Mouse (Mus musculus) intestine, embryonic 15.5 days (tissue): Measurements from ENCODE around the gene Gm20388. TPM values are rescaled to one million over a fixed set of nuclear protein-coding genes. Genes with fewer than 3 reads are reported as not detected.
"Not testable (repeated sequence)": the region's sequence is repeated elsewhere in the genome, so short reads cannot be mapped to it uniquely, and the experiment has no call there.

Experiments used
- ATAC-seq: fragments of 200-750 bp; cut with Nextera tagmentation; 2 replicates; pipeline ENCODE4 v1.8.0; 2017; ENCODE audit warnings: moderate TSS enrichment, moderate library complexity
- H3K27ac ChIP-seq: fragments of 300-500 bp; sonication (generic); 2 replicates; pipeline ENCODE4 v1.5.1; 2015; ENCODE audit warnings: mild to moderate bottlenecking, inconsistent platforms
- H3K27me3 ChIP-seq: fragments of 300-500 bp; sonication (generic); replicated peaks from 2 replicates; pipeline ENCODE4 v1.6.1; 2015; ENCODE audit warnings: inconsistent platforms
- H3K36me3 ChIP-seq: fragments of 300-500 bp; sonication (generic); 2 replicates; pipeline ENCODE4 v1.6.1; 2015; ENCODE audit warnings: inconsistent platforms
- H3K4me1 ChIP-seq: fragments of 300-500 bp; sonication (generic); replicated peaks from 2 replicates; pipeline ENCODE4 v1.6.1; 2015; ENCODE audit warnings: inconsistent platforms
- H3K4me2 ChIP-seq: fragments of 300-500 bp; sonication (generic); replicated peaks from 2 replicates; pipeline ENCODE4 v1.6.1; 2015; ENCODE audit warnings: mild to moderate bottlenecking, inconsistent platforms
- H3K4me3 ChIP-seq: fragments of 300-500 bp; sonication (generic); replicated peaks from 2 replicates; pipeline ENCODE4 v1.5.1; 2015; ENCODE audit warnings: inconsistent platforms
- H3K9ac ChIP-seq: fragments of 300-500 bp; sonication (generic); 2 replicates; pipeline ENCODE4 v1.6.1; 2015; ENCODE audit warnings: inconsistent platforms
- H3K9me3 ChIP-seq: fragments of 300-500 bp; sonication (generic); 2 replicates; pipeline ENCODE4 v1.6.1; 2016; ENCODE audit warnings: inconsistent platforms
- WGBS: fragments of 180-500 bp; shearing (Covaris S2); methylation state at CpG from one replicate; pipeline ENCODE4 v1.1.7; 2015; 5-methylcytosine and 5-hydroxymethylcytosine counted together
- polyA plus RNA-seq: library from polyadenylated mRNA; unstranded; fragments of >200 nt; fragmentation: Nextera tagmentation; extraction: Ambion mirVana; gene quantifications from 2 replicates; pipeline ENCODE4 v1.2.1, GENCODE M21; 2015

The Gm20388 gene
- polyA plus RNA-seq, 1 experiment from 2014 or later = not detected

DNA sequence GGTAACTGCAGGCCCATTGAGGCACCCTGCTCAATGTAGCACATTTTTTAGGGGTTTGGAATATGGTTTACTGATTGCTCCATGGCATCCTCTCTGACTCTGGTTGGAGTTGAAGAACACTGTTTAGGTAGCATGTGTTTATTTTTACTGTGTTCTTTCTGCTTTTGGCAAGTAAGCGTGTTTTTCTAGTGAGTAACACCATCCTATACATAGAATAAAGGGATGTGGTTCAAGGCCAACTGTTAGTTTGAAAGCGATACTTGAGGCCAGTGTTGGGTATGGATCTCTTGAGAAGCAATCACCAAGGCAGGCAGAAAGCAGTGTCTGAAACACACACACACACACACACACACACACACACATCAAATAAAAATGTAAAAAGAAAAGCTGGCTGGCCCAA is 3277.4 kb downstream of the Gm20388 start:
- ATAC-seq = no peak
- Histone ChIP-seq H3K4me1 (peaks cover 23% of the 10 kb centered on the region), H3K9ac (no peak overlapping the region), H3K4me2 (no peak overlapping the region), H3K4me3 (no peak overlapping the region), H3K9me3 (no peaks in the 10 kb centered on the region), H3K36me3 (no peaks in the 10 kb centered on the region), H3K27ac (no peak overlapping the region), H3K27me3 (no peaks in the 10 kb centered on the region)
- WGBS = 75% methylated on average over 2 of the region's 2 CpGs

DNA sequence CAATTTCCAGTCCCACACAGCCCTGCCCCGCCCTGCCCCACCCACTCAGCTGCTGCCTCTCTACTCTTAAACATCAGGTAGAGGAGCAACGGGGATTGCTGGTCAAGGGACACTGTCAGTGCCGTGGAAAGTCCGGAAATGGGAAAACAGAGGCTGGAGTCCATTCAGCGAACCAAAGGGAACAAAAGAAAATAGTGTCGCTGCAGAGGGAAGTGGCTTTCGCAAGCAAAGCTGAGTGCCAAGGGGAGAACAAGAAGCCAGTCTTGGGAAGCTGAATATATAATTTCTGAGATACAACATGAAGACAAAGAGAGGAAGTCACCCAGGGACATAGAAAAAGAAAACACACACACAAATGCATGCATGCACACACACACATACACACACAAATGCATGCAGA is 3278.2 kb downstream of the Gm20388 start:
- no peak for ATAC-seq
- WGBS = 68% methylated on average over 7 of the region's 7 CpGs
- H3K36me3 ChIP-seq = no peaks in the 10 kb centered on the region

DNA sequence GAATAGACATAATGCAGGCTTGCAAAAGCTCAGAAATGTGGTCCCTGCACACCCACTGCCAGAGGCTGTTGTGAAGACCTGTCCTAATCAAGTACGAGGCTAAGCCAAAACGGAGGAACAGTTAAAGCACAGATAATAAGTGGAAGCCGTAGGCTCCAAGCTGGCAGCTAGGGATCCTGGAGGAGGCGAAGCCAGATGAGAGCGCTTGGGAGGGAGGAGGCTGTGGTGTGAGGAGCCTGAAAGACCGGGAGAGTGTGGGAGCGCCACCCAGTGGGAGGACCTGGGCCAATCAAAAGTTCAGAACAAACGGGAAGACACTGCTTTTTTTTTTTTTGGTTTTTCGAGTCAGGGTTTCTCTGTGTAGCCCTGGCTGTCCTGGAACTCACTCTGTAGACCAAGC is 3280.0 kb downstream of the Gm20388 start:
- WGBS = 4% methylated on average over 9 of the region's 9 CpGs
- no peaks in the 10 kb centered on the region for H3K27me3 ChIP-seq
- H3K4me2 ChIP-seq = peak overlapping the region; percentile 43
- no peak overlapping the region for H3K4me3 ChIP-seq
- H3K27ac ChIP-seq = no peak overlapping the region
- no peak overlapping the region for H3K9ac ChIP-seq
- no peaks in the 10 kb centered on the region for H3K9me3 ChIP-seq
- peak; percentile 45 for ATAC-seq
- peaks cover 22% of the 10 kb centered on the region for H3K4me1 ChIP-seq
- H3K36me3 ChIP-seq = no peaks in the 10 kb centered on the region

More for the DNA sequence above, 3278.2 kb downstream of the Gm20388 start:
- Histone ChIP-seq H3K27ac (no peak overlapping the region), H3K4me2 (no peak overlapping the region), H3K4me3 (no peak overlapping the region), H3K27me3 (no peaks in the 10 kb centered on the region), H3K9ac (no peak overlapping the region), H3K9me3 (no peaks in the 10 kb centered on the region), H3K4me1 (peaks cover 23% of the 10 kb centered on the region)

DNA sequence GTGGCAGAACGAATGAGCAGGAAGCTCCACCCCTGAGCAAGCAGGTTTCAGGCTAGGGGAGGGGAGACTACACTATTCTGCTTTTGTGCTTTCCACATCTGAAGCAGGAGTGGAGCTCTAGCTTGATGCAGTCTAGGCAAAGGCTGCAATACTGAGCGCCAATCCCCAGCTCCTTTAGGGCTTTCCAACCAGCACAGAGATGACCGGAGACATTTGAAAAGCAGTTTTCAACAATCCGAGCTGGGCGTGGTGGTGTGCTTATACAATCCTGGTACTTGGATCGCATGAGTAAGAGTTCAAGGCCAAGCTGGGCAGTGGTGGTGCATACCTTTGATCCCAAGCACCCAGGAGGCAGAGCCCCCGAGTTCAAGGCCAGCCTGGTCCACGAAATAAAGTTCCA is 3281.3 kb downstream of the Gm20388 start:
- H3K9me3 ChIP-seq = no peaks in the 10 kb centered on the region
- no peak overlapping the region for H3K27ac ChIP-seq
- WGBS = 46% methylated on average over 8 of the region's 8 CpGs
- no peaks in the 10 kb centered on the region for H3K27me3 ChIP-seq
- peak; percentile 40 for ATAC-seq
- H3K9ac ChIP-seq = no peak overlapping the region
- H3K4me2 ChIP-seq = no peak overlapping the region
- no peak overlapping the region for H3K4me3 ChIP-seq
- no peaks in the 10 kb centered on the region for H3K36me3 ChIP-seq
- peaks cover 16% of the 10 kb centered on the region for H3K4me1 ChIP-seq

DNA sequence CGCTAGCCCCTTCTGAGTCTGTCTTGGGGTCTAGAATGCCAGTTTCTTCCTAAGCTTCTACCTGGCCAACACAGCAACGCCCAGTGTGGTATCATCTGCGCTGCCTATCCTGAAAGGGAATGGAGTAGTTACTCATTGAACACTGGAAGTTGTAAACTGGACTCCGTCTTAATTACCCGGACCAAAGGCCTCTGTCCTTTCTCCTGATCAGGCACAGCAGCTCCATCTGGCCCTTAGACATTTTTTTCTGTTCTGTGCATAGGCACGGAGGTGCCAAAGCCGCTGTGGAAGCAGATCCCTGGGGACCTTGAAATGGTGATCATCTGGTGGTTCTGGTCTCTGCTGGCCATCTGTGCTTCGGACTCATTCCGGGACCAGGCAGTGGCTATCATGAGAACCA is 3283.1 kb downstream of the Gm20388 start:
- no peaks in the 10 kb centered on the region for H3K36me3 ChIP-seq
- WGBS = 70% methylated on average over 9 of the region's 9 CpGs
- H3K27me3 ChIP-seq = no peaks in the 10 kb centered on the region
- H3K4me3 ChIP-seq = no peak overlapping the region
- peak; percentile 24; the same call in 1 of the 2 replicates for ATAC-seq
- peaks cover 16% of the 10 kb centered on the region for H3K4me1 ChIP-seq
- no peaks in the 10 kb centered on the region for H3K9me3 ChIP-seq
- H3K27ac ChIP-seq = no peak overlapping the region
- no peak overlapping the region for H3K4me2 ChIP-seq
- H3K9ac ChIP-seq = no peak overlapping the region

DNA sequence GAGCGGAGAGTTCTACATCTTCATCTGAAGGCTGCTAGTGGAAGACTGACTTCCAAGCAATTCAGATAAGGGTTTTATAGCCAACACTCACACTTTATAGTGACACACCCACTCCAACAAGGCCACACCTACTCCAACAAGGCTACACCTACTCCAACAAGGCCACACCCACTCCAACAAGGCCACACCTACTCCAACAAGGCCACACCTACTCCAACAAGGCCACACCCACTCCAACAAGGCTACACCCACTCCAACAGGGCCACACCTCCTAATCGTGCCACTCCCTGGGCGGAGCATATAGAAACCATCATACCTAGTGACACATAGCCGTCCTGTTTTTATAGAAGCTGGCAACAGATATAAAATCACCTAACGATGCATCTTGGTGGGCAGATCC is 3286.4 kb downstream of the Gm20388 start:
- not testable (repeated sequence) for H3K27ac ChIP-seq, H3K4me2 ChIP-seq, H3K9ac ChIP-seq, H3K36me3 ChIP-seq, H3K4me3 ChIP-seq, H3K4me1 ChIP-seq, H3K27me3 ChIP-seq, H3K9me3 ChIP-seq
- 64% methylated on average over 5 of the region's 5 CpGs for WGBS
- peak; percentile 53 for ATAC-seq

DNA sequence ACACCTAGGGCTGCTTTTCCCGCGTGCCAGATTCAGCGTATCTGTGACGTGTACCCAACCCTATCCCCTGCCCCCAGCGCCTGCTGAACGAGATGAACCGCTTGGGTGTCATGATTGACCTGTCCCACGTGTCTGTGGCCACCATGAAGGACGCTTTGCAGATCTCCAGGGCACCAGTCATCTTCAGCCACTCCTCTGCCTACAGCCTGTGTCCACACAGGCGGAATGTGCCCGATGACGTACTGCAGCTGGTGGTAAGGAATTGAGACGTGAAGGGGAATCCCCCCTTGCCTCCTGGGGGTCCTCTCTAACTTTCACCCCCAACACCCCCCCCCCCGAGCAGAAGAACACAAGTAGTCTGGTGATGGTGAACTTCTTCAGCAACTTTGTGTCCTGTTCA is 3289.2 kb downstream of the Gm20388 start:
- H3K9ac ChIP-seq = no peak overlapping the region
- no peaks in the 10 kb centered on the region for H3K9me3 ChIP-seq
- no peak overlapping the region for H3K4me2 ChIP-seq
- no peak overlapping the region for H3K4me3 ChIP-seq
- peaks cover 2% of the 10 kb centered on the region; the same call in 1 of the 2 replicates for H3K4me1 ChIP-seq
- H3K27me3 ChIP-seq = no peaks in the 10 kb centered on the region
- WGBS = 57% methylated on average over 14 of the region's 14 CpGs
- H3K36me3 ChIP-seq = no peaks in the 10 kb centered on the region
- ATAC-seq = no peak
- H3K27ac ChIP-seq = no peak overlapping the region

DNA sequence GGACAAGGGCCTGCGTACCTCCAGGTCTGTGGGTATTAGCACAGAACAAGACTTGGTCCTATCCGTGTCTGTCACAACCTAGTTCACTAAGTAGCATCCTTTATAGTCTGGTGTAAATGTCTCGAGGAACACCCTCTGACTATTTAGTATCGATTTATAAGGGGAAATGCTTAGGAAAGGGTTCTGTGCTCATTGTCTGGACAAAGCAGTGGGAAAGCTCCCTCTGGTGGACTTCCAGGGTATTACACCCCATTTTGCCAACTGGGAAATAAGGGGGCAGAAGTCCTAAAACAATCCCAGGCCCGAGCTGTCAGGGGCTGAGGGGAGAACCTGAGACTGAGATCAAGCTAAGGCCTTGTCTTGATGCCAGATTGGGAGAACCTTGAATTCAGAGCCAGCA is 3291.6 kb downstream of the Gm20388 start:
- Histone ChIP-seq H3K27ac (no peak overlapping the region), H3K9me3 (no peaks in the 10 kb centered on the region), H3K4me3 (no peak overlapping the region), H3K4me1 (no peaks in the 10 kb centered on the region), H3K27me3 (no peaks in the 10 kb centered on the region), H3K4me2 (no peak overlapping the region), H3K36me3 (peaks cover 13% of the 10 kb centered on the region), H3K9ac (no peak overlapping the region)
- 23% methylated on average over 5 of the region's 5 CpGs for WGBS
- ATAC-seq = peak; percentile 20; the same call in 1 of the 2 replicates

DNA sequence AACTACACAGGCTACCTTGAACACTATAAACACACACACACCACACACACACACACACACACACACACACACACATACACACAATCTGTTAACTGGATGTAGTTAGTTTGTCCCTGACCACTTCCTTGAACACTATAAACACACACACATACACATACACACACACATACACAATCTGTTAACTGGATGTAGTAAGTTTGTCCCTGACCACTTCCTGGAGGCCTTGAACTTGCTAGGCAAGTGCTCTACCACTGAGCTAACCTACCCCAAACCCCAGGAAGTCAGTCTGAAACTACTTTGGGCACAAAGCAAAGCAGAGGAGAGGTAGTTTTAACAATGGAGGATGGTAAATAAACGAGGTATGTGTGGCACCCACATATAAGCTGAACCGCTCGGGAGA is 3292.9 kb downstream of the Gm20388 start:
- no peak overlapping the region for H3K4me3 ChIP-seq
- ATAC-seq = no peak
- H3K4me1 ChIP-seq = no peaks in the 10 kb centered on the region
- no peak overlapping the region for H3K27ac ChIP-seq
- no peaks in the 10 kb centered on the region for H3K27me3 ChIP-seq
- H3K9me3 ChIP-seq = no peaks in the 10 kb centered on the region
- no peak overlapping the region for H3K9ac ChIP-seq
- H3K36me3 ChIP-seq = peaks cover 26% of the 10 kb centered on the region
- H3K4me2 ChIP-seq = no peak overlapping the region
- WGBS = 80% methylated on average over 3 of the region's 3 CpGs

DNA sequence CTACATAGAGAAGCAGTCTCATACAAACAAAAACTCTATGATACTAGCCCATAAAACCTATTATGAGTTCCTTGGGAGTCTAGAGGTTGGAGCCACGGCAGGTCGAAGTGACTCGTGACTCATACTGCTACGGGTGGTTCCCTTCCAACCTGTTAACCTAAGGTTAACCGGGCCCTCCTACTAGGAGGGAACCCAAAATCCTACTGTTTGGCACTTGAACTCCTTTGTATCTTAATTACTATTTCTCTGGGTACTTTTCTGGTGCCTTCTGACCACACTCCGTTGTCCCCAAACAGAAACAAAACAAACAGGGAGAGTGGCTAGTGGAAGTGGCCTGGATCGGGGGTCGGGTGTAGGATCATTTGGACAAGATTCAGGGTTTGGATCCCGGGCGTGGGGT is 3301.2 kb downstream of the Gm20388 start:
- Histone ChIP-seq H3K4me3 (peak overlapping the region; percentile 89), H3K9me3 (no peaks in the 10 kb centered on the region), H3K9ac (peak overlapping the region; percentile 92), H3K36me3 (peaks cover 32% of the 10 kb centered on the region), H3K4me1 (peaks cover 13% of the 10 kb centered on the region), H3K4me2 (peak overlapping the region; percentile 80), H3K27ac (0 out of 2 replicates have a peak overlapping the region, but pooled peaks have one; percentile 58), H3K27me3 (no peaks in the 10 kb centered on the region)
- 36% methylated on average over 10 of the region's 10 CpGs for WGBS
- ATAC-seq = no peak; the same call in 1 of the 2 replicates

DNA sequence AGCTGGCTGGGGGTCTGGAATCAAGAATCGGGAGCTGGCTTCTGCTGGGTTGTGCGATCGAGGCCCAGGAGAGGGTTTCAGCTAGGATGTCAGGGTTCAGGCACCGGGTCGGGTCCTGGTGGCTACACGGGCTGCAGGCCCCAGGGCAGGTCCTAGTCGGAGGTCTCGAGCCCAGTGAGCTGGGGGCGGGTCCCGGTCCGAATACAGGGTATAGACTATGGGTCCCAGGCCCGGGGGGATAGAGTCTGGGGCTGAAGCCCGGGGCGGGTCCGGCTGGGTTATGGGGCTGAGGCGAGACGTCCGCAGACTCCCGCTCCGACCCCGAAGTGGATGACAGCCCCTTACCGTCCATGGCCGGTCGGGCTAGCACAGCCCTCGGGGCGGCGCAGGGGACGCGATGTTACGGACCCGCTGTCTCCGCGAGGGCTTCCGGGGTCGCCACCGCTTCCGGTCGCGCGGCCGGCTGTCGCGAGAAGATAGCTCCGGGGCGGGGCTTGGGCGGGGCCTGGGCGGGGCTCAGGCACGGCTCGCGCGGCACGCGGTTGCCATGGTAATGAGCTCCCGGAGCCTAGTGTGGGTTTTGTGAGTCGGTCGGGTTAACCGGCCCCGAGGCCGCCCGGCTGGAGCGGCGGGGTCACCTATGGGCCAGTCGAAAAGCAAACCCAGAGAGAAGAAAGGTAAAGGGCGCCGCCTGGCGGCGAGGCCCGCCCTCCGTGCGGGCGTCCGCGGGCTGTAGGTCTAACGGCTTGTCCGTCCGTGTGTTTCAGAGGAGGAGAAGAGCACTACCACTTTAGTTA is 3301.9 kb downstream of the Gm20388 start, which contains the start of the genes Chmp1a and Spata33:
Gene Chmp1a, minus strand, starts transcription at position 443 of the 797 bp plus-strand sequence.
Gene Spata33, plus strand, starts transcription at position 512 of the 797 bp plus-strand sequence.
- Histone ChIP-seq H3K9me3 (no peaks in the 10 kb centered on the region), H3K4me1 (peaks cover 13% of the 10 kb centered on the region), H3K4me3 (peak within 1 kb of the TSS; percentile 89), H3K27me3 (no peaks in the 10 kb centered on the region), H3K4me2 (peak within 1 kb of the TSS; percentile 80), H3K27ac (peak within 1 kb of the TSS; percentile 58), H3K36me3 (peaks cover 27% of the 10 kb centered on the region), H3K9ac (peak within 1 kb of the TSS; percentile 92)
- peak; percentile 98 for ATAC-seq
- WGBS = 1% methylated on average over 76 of the region's 76 CpGs

DNA sequence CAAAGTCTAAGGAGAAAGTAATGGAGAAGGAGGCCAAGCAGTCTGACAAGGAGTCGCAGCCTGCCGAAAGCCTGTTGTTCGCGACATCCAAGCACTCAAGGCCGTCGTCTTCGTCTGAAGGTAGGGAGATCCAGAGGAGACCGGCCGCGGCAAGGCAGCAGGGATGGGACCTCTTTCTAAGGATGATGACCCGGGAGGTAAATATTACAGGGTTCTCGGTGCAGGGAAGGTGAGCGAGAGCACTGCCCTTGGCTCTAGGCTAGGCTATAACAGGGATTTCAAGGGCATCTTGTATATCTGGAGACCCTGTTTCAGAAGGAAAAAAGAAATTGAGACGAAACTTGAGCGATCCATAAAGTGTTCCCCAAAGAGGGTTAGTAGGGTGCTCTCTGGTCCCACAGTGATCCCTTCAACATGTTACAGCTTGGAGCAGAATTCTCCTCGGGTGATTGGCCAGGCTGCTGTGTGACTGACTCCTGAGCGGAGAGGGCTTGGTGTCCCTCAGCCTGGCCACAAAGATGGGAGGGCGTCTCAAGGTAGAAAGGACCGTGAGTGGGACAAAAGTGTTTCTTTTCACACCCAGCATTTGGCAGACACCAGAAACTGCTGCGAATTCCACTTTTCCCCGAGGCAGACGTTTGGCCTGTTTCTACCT is 3302.6 kb downstream of the Gm20388 start:
- H3K36me3 ChIP-seq = peaks cover 19% of the 10 kb centered on the region
- peak overlapping the region; percentile 55; the same call in 1 of the 2 replicates for H3K27ac ChIP-seq
- peak overlapping the region; percentile 80 for H3K4me2 ChIP-seq
- H3K4me1 ChIP-seq = peaks cover 13% of the 10 kb centered on the region
- WGBS = 15% methylated on average over 22 of the region's 22 CpGs
- no peaks in the 10 kb centered on the region for H3K9me3 ChIP-seq
- H3K9ac ChIP-seq = peak overlapping the region; percentile 92
- peak overlapping the region; percentile 89 for H3K4me3 ChIP-seq
- peak; percentile 42 for ATAC-seq
- no peaks in the 10 kb centered on the region for H3K27me3 ChIP-seq
